Mouse (Mus musculus): Measurements from ENCODE around the gene Pdlim4.

DNA sequence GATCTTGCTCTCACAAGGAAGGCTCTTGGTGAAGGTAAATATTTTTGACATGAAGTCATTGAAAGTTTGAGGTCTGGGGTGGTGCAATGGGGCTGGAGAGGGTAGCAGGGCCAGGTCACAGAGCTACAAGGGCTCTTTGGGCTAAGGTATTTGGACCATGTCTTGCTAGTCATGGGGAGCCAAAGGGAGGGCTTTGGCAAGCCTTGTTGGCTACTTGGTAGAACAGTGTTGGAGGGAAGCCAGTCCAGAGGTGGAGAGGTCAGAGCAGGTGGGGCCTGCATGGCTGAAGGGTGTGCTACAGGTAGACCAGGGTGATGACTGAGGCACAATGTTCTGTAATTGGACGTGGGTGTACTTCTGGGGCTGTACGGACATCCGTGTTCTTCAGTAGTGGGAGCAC is 37.9 kb upstream of the Pdlim4 start:
- no peak for TF ChIP-seq POLR2AphosphoS2 (IDR thresholded peaks at IDR 0.05; ENCODE audit: low read depth, low read length)
- TF ChIP-seq MEF2A (IDR thresholded peaks at IDR 0.05; ENCODE audit: borderline replicate concordance, low read depth, low read length) = no peak
- TF ChIP-seq CTCF (conservative IDR thresholded peaks at IDR 0.05 in 1 of 2, IDR thresholded peaks at IDR 0.05 in 1 of 2; ENCODE audit: low read depth in 2 of 2, low read length in 2 of 2) = no peak
- TF ChIP-seq MAX (IDR thresholded peaks at IDR 0.05; ENCODE audit: low read length) = no peak
- TF ChIP-seq EP300 (IDR thresholded peaks at IDR 0.05; ENCODE audit: low read length) = no peak

Data from CH12.LX (cell line).